Mouse (Mus musculus) layer of hippocampus, adult 8-10 months (tissue): ENCODE measurements at regions not wholly inside any gene's neighbourhood (a gene's known extent, or its start where the extent isn't known, plus 50 kb on each side); places are given as distances from the start of the nearest gene placed in this dataset.

Source experiments
- DNase-seq, 2 experiments: peaks; one replicate each; pipeline ENCODE4 v3.0.0; 2022; ENCODE audit warnings: low spot score in 2 of 2

DNA sequence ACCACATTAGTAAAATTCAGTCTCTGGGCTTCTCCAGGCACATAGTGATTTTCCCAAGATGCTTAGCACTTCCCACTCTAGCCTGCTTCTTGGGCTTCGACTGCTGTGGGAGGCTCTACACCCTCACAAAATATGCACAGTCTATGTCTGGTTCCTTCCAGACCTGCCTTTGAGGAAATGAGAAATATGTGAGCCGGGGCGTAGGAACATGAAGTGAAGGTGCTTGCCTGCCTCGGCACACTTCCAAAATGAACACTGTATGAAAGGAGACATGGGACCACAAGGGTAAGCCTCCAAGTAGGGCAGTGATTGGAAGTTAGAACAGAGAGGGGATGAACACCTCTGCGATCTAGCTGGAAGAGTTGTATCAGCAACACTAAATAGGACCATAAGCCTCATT is 54.5 kb downstream of the Gm10260 start:
- peak; percentile 58 to 66 for DNase-seq

DNA sequence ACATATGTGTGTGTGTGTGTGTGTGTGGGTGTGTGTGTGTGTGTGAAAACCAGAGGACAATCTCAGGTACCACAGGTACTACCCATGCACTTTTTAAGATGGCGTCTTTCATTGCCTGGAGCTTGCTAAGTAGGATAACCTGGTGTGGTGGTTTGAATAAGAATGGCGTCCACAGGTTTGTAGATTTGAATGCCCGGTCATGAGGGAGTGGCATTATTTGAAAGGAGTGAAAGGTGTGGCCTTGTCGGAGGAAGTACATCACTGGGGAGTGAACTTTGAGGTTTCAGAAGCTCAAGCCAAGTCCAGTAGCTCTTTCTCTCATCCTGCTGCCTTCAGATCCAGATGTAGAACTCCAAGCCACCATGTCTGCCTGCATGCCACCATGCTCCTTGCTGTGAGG is 55.9 kb downstream of the Gm10260 start:
- no peak for DNase-seq

DNA sequence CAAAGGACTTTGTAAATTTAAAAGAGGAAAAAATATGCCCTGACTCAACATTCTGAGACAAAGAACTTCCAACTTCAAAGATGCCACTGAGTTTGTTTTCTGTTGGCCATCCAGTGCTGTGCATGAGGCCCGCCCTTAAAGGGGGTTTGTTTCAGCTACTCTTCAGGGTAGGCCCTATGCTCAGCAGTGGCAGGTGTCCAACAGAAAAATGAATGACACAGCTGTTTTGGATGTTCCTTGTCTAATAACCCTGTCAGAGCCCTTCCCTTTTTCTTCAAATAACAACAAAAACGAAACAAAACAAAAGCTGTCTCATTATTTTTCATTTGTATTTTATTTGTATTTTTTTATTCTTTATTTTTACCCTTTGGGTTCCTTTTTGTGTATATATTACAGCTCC is 61.5 kb downstream of the Gm10260 start:
- no peak for DNase-seq

DNA sequence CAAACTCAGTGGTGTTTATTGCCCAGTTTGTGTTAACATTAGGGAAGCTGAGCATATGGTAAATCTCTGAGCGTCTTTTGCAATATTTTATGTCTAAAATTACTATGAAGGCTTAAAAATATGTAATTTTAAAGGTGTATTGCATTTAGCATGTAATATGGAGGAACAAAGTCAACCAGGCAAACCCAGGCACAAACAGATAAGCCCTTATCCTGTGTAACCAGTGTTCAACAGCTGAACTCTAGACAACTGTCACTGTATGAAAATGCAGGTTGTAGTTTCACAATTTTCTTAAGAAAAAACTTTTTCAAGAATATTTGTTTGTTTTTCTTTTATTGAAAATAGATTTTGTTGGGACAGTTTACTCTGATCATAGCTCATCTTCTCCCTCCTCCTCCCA is 62.1 kb downstream of the Gm10260 start:
- DNase-seq: no peak

DNA sequence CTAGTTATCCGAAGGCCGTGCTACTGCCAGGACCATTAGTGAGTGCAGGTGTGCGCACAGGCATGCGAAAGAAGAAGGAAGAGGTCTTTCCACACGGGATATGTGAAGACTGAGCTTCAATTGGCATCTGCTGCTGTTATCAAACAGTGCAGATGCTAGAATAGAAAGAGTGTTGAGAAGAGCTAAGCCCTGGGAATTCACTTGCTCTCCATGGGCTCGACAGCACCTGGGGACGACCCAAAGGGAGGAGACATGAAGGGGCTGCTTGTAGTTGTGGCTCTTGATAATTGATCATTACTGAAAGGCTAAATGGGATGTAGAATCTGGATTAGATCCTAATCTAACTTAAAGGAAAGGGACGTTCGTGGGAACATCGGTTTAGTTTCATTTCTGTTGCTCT is 63.2 kb downstream of the Gm10260 start:
- no peak for DNase-seq

DNA sequence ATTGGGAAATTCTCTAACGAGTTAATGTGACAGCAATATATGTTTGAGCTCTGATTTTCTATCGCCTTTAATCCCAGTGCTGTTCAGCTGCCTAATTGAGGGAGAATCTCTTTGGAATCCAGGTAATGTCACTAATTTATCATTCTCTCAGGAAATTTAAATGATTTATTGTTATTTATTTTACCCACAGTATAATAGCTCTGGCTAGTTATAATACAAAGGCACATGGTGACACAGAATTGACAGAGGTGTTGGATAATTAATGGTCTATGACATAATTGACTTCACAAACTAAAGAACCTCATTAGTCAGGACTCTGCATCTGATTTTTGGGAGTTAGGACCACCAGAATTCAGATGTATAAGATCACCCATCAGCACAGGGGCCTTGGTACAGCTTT is 65.4 kb downstream of the Gm10260 start:
- no peak for DNase-seq

DNA sequence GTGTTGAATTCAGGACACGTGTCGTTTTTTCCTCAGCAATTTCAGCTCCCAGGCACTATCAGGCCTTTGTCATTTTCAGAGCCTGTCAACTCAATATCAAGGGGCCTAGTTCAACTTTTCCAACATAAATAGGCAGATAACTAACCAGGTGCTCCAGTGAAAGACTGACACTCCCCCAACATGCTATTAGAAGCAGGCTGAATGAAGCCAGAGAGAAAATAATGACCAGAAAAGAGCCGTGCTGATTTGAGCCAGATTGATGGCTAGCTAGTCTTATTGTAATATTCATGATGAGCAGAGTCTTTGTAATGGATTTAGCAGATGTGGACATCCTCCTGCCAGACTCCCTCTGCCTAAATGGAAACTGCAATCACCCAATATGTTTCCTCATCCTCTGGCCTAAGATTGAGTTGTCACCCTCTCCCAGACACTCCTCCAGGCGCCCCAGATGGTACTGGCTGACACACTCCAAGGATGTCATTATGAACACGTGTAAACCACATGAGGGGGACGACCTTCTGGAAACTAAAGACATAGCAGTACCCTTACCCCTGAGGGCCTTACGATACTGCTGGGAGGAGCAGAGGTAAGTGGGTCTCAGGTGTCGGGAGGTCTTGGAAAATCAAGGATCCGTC is 66.0 kb downstream of the Gm10260 start:
- no peak for DNase-seq

DNA sequence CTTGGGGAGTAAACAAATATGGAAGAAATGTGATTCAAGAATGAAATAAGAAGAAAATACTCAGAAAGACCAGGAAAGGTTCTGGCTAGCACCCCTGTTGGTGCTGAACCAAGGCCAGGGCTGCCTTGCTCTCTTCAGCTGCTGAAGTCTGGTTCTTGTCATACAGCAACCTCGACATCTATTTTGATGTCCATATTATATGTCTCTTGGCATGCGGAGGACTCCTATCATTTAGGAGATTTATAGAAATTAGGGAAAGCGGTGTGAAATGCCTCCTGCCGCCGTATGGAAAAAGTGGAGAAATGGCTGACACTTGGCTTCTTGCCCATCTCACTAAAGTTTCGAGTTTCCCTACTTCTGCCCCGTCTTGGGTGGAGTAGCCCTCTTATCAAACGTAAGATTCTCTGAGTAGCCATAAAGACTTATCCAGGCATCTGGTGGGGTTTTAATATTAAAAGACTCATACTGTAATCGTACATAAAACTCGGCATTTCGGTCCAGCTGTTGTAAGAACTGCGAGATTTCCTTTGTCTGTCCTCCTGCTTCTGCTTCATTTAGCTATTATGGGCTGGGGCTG is 72.0 kb downstream of the Gm10260 start:
- no peak for DNase-seq

DNA sequence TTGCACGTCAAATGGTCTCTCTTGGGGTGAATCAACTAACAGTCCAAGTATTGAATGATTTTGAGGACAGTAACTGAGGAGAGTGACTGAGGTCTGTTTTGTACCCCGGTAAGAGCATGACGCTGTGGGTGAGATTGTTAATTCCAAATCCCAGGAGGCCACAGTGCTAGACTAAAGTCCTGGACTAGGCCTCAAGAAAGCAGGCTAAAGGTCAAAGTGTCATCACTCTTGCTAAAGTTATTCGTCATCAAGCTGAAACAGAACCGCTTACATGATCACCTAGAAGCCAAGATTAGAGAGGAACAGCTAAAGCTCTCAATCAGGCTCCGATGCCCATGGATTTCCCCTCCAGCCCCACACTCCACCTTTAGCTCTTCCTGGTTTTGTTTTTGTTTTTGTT is 76.6 kb downstream of the Gm10260 start:
- no peak for DNase-seq

DNA sequence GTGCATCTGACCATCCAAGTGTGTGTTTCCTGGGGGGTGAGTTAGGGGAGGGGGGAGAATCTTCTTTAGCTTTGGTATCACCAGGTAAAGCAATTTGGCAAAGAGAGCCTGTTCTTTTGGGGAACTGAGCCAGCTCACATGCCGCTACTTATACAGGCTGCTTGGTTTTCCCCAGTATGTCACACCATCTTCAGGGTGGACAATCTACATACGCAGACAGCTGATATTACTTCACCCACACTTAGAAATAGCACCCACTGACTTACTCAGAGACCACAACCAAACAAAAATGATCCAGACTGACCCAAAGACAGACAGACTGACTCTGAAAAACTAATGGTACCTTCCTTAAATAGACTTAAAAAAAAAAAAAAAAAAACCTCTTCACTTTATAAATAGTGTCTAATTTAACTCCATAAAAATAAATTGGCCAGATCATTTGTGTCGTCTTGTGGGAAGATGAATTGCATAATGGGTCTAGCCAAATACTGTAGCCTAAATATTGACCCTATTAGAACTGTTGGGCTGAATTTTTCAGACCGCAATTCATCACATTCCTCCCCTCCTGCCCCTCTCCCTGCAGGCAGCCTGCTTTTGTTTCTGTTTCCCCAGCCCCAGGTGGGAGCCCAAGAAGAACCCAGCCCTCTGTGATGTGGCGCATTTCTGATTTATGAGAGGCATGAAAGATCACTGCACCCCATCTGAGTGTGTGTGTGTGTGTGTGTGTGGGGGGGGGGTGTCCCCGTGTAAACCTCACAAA is 79.0 kb downstream of the Gm10260 start:
- DNase-seq: no peak

DNA sequence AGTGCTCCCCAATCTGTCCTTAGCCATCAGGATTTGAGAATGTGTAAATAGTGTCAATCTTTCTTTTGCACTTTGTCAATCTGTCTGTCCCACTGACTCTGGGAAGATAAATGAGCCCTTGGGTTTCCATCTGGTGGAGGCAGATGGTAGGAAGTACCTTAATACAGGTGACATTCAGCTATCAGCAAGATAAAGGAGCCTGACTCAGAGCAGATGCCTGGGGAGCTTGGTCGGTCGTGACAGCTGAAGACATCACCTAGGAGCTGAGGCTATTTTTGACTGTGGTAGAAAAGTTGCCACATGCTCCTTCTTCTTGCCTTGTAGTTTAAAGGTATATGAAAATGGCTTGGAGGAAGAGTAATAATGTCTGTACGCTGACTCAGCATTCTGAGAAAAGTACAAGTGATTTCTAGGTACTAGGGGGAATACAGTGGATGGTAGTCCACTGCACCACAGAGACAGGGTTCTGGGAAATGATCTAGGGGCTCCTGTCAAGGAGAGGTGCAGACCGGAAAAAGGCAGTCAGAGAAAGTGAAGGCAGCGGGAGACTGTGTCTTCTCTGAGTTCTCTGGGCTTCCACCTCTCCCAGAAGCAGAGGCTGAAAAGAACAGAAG is 80.0 kb downstream of the Gm10260 start:
- peak in 1 of 2 experiments; percentile 10 for DNase-seq

DNA sequence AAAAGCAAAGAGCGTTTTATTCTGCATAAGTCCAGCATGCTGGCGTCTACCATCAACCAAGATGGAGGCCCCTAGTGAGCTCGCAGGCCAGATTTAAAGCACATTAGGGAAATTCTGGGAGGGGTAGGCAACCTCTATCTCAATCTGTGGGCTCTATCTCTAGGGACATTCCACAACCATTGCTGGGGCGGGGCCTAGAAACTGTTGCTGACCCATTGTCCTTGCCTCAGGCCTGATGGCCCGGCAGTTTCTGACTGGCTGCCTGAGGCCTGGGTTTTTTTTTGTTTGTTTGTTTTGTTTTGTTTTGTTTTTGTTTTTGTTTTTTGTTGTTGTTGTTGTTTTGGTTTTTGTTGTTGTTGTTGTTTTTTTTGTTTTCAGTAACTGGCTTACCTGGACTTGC is 81.4 kb downstream of the Gm10260 start:
- no peak for DNase-seq

DNA sequence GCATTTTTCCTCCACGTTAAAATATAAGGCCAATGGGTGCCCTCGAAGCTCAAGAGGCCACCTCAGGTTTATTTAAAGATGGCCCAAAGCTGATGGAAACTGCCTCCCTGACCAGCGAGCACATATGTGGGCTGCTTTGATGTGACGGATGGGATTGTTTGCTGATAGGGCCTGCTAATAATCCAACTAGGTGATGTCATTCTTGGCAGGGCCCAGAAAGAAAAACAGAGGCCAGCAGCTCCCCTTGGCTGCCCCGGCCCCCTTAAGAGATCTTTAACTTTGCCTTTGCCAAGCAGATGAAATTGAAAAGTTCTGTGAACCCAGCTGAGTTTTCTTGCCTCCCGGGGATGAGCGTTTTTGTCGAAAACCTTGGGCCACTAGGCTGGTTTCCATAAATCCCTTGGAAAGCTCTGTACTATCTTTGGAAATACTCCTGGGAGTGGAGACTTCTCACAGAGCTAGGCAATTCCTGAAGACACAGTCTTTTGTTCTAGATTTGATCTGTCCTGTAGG is 83.8 kb downstream of the Gm10260 start:
- DNase-seq: no peak

DNA sequence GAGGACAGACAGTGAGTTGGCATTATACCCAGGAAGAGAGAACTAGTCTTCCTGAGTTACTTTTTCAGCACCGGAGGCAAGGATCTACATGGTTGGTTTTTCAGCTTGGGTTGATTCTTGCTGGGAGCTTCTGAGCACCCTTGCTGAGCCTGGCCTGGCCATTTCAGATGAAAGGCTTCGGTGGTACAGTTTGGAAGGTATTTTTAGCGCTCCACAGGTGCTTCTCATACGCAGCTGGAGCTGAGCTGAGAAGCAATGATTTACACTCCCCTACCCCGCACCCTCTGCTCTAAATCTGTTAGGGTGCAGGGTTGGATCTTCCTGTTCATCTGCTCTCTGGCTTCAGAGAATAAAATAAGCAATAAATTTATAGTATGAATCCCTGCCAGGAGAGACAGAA is 87.3 kb downstream of the Gm10260 start:
- DNase-seq: no peak

DNA sequence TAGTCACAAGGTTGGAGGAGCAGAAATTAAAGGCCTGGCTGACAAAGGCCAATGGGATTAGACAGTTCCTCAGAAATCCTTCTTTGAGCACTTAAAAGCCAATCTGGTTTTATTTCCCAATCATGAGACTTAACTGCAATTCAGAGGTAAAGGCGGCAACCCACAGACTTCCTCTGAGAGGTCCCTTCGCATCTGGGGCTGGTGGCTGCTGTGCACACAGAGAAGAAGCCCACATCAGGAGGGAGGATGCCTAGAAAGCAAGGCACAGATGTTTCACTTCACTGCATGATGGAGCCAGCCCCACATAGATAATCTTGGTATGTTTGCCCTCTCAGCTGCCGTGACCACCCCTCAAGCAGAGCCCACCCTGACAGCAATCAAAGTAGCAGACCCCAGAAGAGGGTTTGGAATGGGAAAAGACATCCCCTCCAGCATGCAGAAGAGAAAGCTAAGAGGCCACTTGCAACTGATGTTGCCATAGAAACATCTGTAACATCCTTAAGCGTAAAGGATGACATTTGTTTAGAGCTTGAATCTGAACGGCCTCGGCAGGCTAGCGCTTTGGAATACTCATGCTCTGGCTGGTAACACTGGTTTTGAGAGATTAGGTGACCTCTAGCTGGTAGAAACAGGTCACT is 88.3 kb downstream of the Gm10260 start:
- DNase-seq: no peak

DNA sequence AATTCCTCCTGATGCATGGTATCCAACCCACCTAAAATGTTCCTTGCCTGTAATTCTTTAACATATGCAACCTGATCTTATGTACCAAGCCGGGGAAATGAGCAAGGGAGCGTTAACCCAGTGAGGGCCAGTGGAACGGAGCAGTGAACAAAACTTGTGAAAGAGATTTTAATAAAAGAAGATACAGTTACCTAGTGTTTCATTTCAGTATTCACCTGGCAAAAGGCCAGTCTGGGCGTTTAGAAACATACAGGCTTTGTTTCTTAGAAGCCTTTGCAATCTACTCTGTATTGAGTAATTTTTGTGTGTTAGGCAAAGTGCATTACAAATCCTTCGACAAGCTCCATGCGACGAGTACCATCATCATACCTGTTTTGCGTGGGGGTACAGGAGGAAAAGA is 91.1 kb downstream of the Gm10260 start:
- no peak for DNase-seq

DNA sequence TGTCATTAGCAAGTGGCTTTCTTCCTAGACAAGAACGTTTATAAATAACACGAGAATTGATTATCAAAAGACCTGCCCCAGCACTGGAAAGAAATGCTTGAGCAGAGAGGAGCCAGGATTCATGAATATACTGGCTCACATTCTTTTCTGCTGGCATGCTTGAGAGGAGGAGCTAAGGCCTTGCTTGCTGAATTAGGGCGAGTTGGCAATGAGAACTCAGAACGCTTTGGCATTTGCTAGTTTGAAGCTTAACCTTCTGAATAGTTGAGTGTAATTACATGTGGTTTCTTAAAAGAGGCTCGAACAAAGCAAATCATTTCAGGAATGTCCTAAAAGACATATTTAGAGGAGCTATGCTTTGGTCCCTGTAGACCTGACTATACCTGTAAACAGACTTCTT is 91.5 kb downstream of the Gm10260 start:
- peak in 1 of 2 experiments; percentile 25 for DNase-seq

DNA sequence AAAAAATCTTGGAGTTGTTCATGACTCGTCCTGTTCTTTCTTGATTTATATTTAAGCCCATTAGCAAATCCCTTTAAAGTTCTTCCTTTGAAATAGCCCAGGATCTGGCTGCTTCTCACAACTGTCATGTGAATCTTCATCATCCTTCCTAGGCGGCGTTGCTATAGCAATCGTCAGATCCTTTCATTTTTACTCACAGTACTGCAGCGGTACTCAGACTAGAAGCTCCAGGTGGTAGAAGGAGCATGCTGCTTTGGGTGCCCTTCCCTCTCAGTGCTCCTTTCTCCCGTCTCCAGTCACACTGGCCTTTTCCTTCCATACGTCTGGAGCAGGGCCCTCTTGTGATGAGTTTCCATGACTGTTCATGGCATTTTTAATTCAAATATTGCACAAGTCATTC is 93.1 kb downstream of the Gm10260 start:
- peak in 1 of 2 experiments; percentile 30 for DNase-seq

DNA sequence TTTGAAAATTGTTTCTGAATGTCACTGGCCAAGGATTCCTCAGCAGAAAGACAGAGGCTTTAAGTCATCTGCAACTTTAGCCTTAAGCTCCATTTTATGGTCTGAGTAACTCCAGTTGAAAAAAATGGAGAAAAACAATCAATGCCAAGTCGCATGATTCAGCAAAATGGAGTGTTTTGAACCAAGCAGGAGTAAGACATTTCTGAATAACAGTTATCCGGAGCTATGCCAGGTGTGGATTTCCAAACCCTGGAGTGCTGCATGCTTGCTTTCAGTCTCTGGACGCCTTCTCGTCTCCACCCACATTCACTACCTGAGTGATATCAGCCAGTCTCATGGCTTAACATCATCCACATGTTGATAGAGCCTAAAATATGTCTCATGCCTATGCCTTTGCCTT is 93.7 kb downstream of the Gm10260 start:
- DNase-seq: no peak

DNA sequence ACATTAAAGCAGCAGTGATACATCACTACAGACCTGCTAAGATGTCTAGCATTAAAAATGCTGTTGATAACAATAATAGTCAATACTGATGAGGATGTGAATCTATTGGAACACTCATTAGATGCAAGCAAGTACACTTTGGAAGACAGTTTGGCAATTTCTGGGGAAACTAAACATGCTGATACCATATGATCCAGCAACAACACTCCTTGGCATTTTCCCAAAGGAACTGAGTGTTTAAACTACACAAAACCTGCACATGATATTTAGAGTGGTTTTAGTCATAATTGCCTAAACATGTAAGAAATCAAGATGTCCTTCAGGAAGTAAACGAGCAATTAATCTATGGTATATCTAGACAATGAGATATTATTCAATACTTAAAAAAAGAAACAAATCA is 95.2 kb downstream of the Gm10260 start:
- DNase-seq: no peak

DNA sequence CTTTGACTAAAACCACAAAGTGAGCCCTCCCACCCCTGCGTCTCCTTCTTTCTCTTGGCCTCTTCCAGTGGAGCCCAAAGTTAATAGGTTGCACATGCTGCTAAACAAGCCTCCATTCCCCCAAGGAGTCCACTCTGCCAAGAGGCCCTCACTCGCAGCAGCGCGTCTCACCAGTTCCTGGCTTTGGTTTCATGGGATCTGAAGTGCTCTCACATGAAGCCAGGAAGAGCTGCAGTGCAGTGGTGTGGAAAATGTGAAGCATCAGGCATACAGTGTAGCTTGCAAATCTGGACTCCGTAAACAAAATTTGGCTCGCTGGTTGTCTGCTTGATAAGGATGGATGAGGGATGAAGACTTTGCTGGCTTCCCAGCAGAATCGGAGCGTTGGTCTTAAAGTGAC is 97.7 kb downstream of the Gm10260 start:
- no peak for DNase-seq

DNA sequence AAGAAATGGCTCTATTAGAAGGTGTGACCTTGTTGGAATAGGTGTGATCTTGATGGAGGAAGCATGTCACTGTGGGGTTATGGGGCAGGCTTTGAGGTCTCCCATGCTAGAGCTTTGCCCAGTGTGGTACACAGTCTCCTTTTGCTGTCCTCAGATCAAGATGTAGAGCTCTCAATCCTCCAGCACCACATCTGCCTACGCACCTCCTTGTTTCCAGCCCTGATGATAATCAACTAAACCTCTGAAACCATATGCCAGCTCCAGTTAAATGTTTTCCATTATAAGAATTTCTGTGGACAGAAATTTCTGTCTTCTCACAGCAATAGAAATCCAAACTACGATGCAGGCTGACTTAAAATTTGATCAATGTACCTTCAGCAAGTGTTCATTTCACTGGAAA is 103.8 kb downstream of the Gm10260 start:
- no peak for DNase-seq
